Mouse (Mus musculus): ENCODE measurements around the gene Aga. TPM values are rescaled to one million over a fixed set of nuclear protein-coding genes. Genes with fewer than 3 reads are reported as not detected.
"Not testable (repeated sequence)": the region's sequence is repeated elsewhere in the genome, so short reads cannot be mapped to it uniquely, and the experiment has no call there.

The Aga gene
- 14.5 and 16.3 TPM in 2 replicates for polyA plus RNA-seq (2016; fragmentation: Nextera tagmentation; extraction: Ambion mirVana)

GRCm38 (mm10) chr8:53511551-53512127 is at the start of gene Aga:
Aga (plus strand) TSS chr8:53511727.
- under 1% methylated on average over 24 of the region's 24 CpGs for WGBS
- DNase-seq (ENCODE audit: extremely low spot score, low spot score): peak; percentile 86
- H3K27ac ChIP-seq: peak within 1 kb of the TSS; percentile 94

GRCm38 (mm10) chr8:53489063-53489462 is 22.5 kb upstream of the Aga start:
- H3K27ac ChIP-seq: no peak overlapping the region
- peaks cover 7% of the 10 kb centered on the region; the same call in 1 of the 2 replicates for H3K4me1 ChIP-seq
- no peaks in the 10 kb centered on the region for H3K36me3 ChIP-seq (replicated peaks)
- no peaks in the 10 kb centered on the region for H3K9me3 ChIP-seq
- 39% methylated on average over 2 of the region's 2 CpGs for WGBS
- no peaks in the 10 kb centered on the region for H3K27me3 ChIP-seq (ENCODE audit: poor library complexity, severe bottlenecking)
- no peak overlapping the region for H3K4me3 ChIP-seq
- DNase-seq (ENCODE audit: extremely low spot score, low spot score): no peak

More at GRCm38 (mm10) chr8:53511551-53512127, at the start of gene Aga:
- Histone ChIP-seq H3K9me3 (no peaks in the 10 kb centered on the region), H3K4me3 (peak within 1 kb of the TSS; percentile 66), H3K36me3 (replicated peaks) (peaks cover 20% of the 10 kb centered on the region), H3K4me1 (peaks cover 8% of the 10 kb centered on the region), H3K27me3 (ENCODE audit: poor library complexity, severe bottlenecking) (no peaks in the 10 kb centered on the region)

GRCm38 (mm10) chr8:53496216-53496615 is 15.3 kb upstream of the Aga start:
- Histone ChIP-seq H3K27ac (no peak overlapping the region), H3K4me3 (no peak overlapping the region), H3K27me3 (ENCODE audit: poor library complexity, severe bottlenecking) (no peaks in the 10 kb centered on the region), H3K4me1 (no peaks in the 10 kb centered on the region), H3K36me3 (replicated peaks) (no peaks in the 10 kb centered on the region), H3K9me3 (no peaks in the 10 kb centered on the region)
- 91% methylated on average over 1 of the region's 1 CpGs for WGBS
- DNase-seq (ENCODE audit: extremely low spot score, low spot score): no peak

- WGBS: 89% methylated on average over 3 of the region's 3 CpGs
- Histone ChIP-seq H3K4me3 (no peak overlapping the region), H3K4me1 (no peaks in the 10 kb centered on the region), H3K27ac (no peak overlapping the region), H3K9me3 (no peaks in the 10 kb centered on the region), H3K36me3 (replicated peaks) (no peaks in the 10 kb centered on the region), H3K27me3 (ENCODE audit: poor library complexity, severe bottlenecking) (no peaks in the 10 kb centered on the region)
- no peak for DNase-seq (ENCODE audit: extremely low spot score, low spot score)
Observed at GRCm38 (mm10) chr8:53496885-53497326, 14.6 kb upstream of the Aga start.

GRCm38 (mm10) chr8:53538049-53538448 is 26.5 kb downstream of the Aga start:
- H3K27ac ChIP-seq; H3K27me3 ChIP-seq (ENCODE audit: poor library complexity, severe bottlenecking); H3K4me1 ChIP-seq; DNase-seq (ENCODE audit: extremely low spot score, low spot score); H3K36me3 ChIP-seq (replicated peaks); H3K9me3 ChIP-seq; H3K4me3 ChIP-seq: not testable (repeated sequence)
- WGBS: 42% methylated on average over 3 of the region's 3 CpGs

GRCm38 (mm10) chr8:53539585-53539984 is 28.1 kb downstream of the Aga start:
- H3K9me3 ChIP-seq: no peaks in the 10 kb centered on the region
- H3K4me3 ChIP-seq: no peak overlapping the region
- WGBS: 88% methylated on average over 2 of the region's 2 CpGs
- no peak overlapping the region for H3K27ac ChIP-seq
- peaks cover 3% of the 10 kb centered on the region; the same call in 1 of the 2 replicates for H3K4me1 ChIP-seq
- no peaks in the 10 kb centered on the region for H3K36me3 ChIP-seq (replicated peaks)
- no peak for DNase-seq (ENCODE audit: extremely low spot score, low spot score)
- no peaks in the 10 kb centered on the region for H3K27me3 ChIP-seq (ENCODE audit: poor library complexity, severe bottlenecking)

- Histone ChIP-seq H3K36me3 (replicated peaks) (no peaks in the 10 kb centered on the region), H3K4me1 (no peaks in the 10 kb centered on the region), H3K27me3 (ENCODE audit: poor library complexity, severe bottlenecking) (no peaks in the 10 kb centered on the region), H3K27ac (no peak overlapping the region), H3K4me3 (no peak overlapping the region), H3K9me3 (no peaks in the 10 kb centered on the region)
- 89% methylated on average over 10 of the region's 10 CpGs for WGBS
- no peak for DNase-seq (ENCODE audit: extremely low spot score, low spot score)
Observed at GRCm38 (mm10) chr8:53562441-53563040, 51.0 kb downstream of the Aga start.

GRCm38 (mm10) chr8:53566223-53566622 is 54.7 kb downstream of the Aga start:
- H3K27ac ChIP-seq: no peak overlapping the region
- no peaks in the 10 kb centered on the region for H3K4me1 ChIP-seq
- H3K4me3 ChIP-seq: no peak overlapping the region
- H3K36me3 ChIP-seq (replicated peaks): no peaks in the 10 kb centered on the region
- 91% methylated on average over 6 of the region's 6 CpGs for WGBS
- DNase-seq (ENCODE audit: extremely low spot score, low spot score): no peak
- H3K9me3 ChIP-seq: no peaks in the 10 kb centered on the region
- H3K27me3 ChIP-seq (ENCODE audit: poor library complexity, severe bottlenecking): no peaks in the 10 kb centered on the region

Other genes starting within 250 kb of the Aga start
- gene Neil3, start 127.3 kb downstream of the Aga start, polyA plus RNA-seq (2016; fragmentation: Nextera tagmentation; extraction: Ambion mirVana): 25.9 and 27.9 TPM in 2 replicates